Mouse (Mus musculus) urinary bladder, adult 18-20 months (tissue): ENCODE measurements around the gene Tmx2.
"Not testable (repeated sequence)": the region's sequence is repeated elsewhere in the genome, so short reads cannot be mapped to it uniquely, and the experiment has no call there.

ENCODE experiments used
- DNase-seq, 2 experiments: peaks; one replicate each; pipeline ENCODE4 v3.0.0; 2022; ENCODE audit warnings: low spot score in 2 of 2, mixed read lengths in 2 of 2

Tmx2 gene

DNA sequence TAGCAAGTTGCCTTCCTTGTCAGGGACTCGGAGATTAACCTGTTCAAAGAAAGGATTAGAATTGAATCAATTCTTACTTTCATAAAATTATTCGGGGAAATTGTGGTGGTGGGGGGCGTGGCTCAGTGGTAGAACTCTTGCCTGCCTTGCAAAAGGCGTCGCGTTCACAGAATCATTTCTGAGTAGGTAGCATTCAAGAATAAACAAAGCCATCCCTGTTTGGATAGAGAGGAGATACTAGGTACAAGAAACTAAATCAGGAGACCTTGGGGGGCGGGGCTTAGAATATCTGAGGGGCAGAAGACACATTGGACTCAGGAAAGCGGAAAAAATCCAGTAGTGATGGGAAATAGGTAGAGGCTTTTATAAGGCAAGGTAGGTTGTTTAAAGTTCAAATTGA, at the start of gene Tmx2:
Gene Tmx2, minus strand, starts transcription at position 125 of the 400 bp plus-strand sequence.
- no peak for DNase-seq

GRCm38 (mm10) chr2:84728191-84728590, 49.3 kb upstream of the Tmx2 start:
- not testable (repeated sequence) for DNase-seq

DNA sequence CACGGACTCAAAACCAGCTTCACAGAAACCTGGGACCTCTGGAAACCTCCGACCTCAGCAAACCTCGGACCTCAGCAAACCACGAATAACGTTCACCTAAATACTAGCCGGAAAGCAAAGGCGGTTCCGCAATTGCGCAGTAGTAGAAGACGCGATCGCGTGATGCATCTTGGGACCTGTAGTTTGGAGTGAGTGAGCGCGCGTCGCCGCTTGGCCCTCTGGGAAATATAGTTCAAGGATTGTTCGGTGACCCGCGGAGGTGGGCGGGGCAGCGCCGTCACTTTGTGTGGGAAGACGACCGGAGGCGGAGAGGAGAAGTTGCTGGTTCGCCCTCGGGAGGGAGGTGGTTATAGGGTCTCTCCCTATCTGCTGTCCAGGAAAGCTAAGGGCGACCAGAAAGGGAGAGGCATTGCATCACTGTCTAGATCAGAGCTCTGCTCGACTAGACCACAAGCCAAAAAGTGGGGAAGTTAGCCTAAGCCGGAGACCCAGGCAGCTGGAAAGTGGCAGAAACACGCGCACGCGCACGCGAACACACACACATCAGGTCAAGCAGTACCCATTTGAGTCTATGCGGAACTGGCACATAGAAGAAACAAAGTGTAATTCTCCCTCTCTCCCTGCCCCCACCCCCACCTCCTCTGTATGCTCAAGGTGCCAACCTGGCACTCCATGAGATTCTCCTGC, 48.4 kb upstream of the Tmx2 start, which contains the start of gene Clp1:
Gene Clp1, minus strand, starts transcription at position 179 of the 687 bp plus-strand sequence.
- peak; percentile 88 to 94 for DNase-seq

GRCm38 (mm10) chr2:84726716-84727115, 47.8 kb upstream of the Tmx2 start:
- no peak for DNase-seq

DNA sequence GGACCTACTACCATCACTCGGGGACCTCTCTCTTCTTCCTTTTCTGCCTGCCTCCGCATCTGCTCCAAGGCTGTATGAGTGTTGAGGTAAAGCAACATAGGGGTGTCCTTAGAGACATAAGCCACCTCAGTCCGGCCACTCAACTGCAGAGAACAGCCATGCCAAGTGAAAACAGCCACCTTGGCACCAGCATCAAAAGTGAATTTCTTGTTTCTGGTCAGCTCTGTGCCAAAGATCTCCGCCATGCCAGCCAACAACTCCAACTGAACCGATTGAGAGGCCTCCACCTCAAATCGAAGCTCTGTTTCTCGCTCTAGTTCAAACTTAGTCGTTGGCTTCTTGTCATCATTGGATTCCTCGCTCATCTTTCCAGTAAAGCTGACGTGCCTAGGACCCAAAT, 46.8 kb upstream of the Tmx2 start:
- no peak for DNase-seq

DNA sequence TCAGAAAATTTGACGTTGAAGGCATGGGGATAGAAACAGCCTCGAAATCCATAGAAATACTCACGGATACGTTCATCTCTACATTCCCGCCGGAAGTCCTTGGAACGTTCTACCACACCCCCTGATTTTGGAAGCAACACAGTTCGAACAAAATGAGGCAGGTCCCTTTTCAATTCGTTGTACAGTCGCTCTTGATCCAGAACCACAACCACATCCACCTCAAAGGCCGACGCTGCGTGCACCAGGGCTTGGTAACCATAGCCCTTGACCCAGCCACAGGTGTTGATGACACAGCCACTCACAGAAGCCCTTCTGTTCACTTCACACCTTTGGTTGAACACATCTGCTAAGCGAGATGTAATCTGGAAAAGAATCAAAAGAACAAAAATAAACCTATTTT, 44.9 kb upstream of the Tmx2 start:
- DNase-seq: no peak

- DNase-seq: no peak
Observed at GRCm38 (mm10) chr2:84721182-84721581, 42.2 kb upstream of the Tmx2 start.

DNA sequence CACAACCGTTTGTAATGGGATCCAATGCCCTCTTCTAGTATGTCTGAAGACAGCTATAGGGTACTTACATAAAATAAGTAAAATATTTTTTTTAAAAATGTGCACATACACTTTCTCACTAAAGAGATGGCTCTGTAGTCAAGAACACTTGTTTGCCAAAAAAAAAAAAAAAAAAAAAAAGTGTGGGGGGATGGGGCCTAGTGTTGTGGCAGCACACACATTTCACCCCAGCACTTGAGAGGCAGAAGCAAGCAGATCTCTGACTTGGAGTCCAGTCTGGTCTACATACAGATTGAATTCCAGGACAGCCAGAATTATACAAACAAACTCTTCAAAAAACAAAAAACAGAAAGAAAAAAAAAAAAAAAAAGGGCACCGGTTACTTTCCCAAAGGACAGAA, 41.8 kb upstream of the Tmx2 start:
- no peak for DNase-seq

DNA sequence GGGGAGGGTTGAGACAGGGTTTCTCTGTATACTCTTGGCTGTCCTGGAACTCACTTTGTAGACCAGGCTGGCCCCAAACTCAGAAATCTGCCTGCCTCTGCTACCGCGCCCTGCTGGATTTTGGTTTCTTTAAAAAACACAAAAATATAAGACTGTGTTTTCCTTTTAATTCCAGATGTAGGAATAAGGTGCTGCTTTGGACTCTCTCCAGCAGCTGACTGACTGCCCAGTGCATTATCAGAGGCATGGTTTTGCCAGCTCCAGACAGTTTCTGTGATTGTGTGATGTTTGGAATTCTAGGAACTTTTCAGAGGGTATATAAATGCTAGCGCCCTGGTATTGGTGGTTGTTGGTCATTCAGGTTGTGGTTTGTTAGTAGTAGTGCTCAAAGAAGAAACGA, 38.4 kb upstream of the Tmx2 start:
- DNase-seq: no peak

DNA sequence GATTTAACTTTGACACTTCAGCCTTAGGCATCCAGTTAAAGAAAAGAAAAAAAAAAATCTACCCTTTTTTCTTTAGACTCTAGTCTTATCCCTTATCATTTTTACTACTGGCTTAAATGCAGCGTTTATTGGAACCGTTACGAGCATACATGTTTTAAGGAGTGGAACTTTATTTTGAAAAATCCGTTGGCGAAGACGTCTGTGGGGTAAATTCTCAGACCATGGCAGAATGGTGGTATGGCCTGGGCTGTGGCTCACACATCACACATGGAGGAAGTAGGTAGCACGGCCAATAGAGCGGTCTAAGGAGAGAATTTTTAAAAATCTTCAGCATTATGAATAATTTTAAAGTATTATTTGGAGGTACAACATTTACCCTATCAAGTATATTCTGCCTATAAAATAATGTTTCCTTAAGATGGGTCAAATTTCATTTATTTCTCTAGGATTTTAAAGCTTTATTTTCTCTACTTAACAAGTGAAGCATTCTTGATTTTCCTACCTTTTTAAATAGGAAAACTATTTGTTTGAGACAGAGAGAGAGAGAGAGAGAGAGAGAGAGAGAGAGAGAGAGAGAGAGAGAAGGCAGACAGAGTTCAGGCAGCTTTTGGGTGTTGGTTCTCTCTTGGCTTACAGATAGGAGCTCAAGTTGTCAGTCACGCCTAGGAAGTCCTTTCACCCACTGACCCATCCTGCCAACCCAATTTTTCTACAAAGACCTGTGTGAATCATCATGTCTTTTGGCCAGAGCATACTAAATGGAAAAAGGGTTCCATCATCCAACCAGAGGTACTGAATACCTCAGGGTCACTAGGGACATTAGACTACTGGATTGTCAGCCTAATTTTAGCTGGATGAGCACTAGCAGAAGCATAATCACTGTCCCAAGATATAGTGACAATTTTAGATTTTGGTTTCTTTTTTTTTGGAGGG, 37.7 kb upstream of the Tmx2 start:
- no peak for DNase-seq

GRCm38 (mm10) chr2:84715562-84716361, 36.8 kb upstream of the Tmx2 start:
- DNase-seq: peak; percentile 78 to 82

GRCm38 (mm10) chr2:84714811-84715561, 36.0 kb upstream of the Tmx2 start, which contains the start of gene Zdhhc5:
Gene Zdhhc5 (minus strand): TSS chr2:84715180.
- peak; percentile 96 to 98 for DNase-seq

- peak in 1 of 2 experiments; percentile 26 for DNase-seq
Observed at GRCm38 (mm10) chr2:84714422-84714810, 35.5 kb upstream of the Tmx2 start.

GRCm38 (mm10) chr2:84711898-84712297, 33.0 kb upstream of the Tmx2 start:
- DNase-seq: no peak

- no peak for DNase-seq
Observed at GRCm38 (mm10) chr2:84707523-84707922, 28.6 kb upstream of the Tmx2 start.

DNA sequence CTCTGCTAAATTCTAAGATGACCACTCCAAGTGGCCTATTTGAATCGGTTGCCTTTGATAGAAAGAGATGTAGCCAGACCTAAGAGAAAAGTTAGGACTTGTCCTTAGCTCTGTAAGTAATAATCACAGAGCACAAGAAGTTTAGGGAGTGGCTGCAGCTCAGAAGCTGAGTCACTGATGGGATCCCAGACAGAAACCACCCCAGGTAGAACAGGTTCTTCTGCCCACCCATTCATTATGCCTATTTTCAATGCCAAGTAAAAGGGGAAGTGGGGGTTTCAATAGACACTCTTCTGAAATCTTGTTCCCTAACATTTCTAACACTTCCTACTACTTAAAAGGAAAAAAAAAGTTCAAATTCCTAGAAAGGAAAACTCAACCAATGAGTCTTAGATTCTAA, 26.4 kb upstream of the Tmx2 start:
- DNase-seq: peak in 1 of 2 experiments; percentile 36

GRCm38 (mm10) chr2:84704329-84704728, 25.4 kb upstream of the Tmx2 start:
- no peak for DNase-seq

GRCm38 (mm10) chr2:84703497-84703896, 24.6 kb upstream of the Tmx2 start:
- no peak for DNase-seq

DNA sequence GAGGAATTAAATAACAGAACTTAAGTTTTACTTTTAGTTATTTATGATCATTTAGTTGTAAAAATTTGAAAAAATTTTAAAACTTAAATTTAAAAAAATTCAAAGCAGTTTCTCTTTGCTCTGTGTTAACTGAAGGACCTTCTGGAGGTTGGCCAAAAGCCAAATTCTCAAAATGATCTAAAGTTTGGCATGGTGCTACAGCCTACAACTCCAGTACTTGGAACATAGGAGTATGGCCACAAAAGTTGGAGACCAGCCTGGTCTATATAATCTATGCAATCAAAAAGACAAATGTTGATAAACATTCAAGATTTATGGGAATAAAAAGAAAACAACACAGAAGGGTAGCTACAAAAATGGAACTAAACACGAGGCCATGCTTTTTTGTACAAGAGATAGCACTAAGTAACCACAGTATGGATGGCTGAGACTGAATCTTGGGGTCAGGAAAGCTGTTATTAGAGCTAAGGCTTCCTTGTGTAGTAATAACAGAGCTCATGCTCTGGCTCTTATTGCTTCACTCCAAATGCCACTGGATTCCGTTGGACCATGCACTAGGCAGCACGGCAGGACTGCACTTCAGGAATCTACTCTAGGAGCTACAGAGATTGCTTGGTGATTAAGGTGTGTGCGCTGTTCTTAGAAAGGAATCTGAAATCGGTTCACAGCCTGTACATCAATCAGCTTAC, 16.2 kb upstream of the Tmx2 start:
- DNase-seq: no peak

- no peak for DNase-seq
Observed at GRCm38 (mm10) chr2:84690050-84690449, 11.1 kb upstream of the Tmx2 start.
